Mouse (Mus musculus): ENCODE measurements around the gene Ap1g1.
"Not testable (repeated sequence)": the region's sequence is repeated elsewhere in the genome, so short reads cannot be mapped to it uniquely, and the experiment has no call there.

Ap1g1 gene

GRCm38 (mm10) chr8:109866690-109867089, 88.3 kb downstream of the Ap1g1 start:
- no peak for DNase-seq (ENCODE audit: low spot score)

- DNase-seq (ENCODE audit: low spot score) = peak; percentile 96
These were observed 89.8 kb downstream of the Ap1g1 start, which contains the start of gene Phlpp2 for GRCm38 (mm10) chr8:109868003-109868679. Gene Phlpp2, plus strand, starts transcription at chr8:109868542.

- peak; percentile 63 for DNase-seq (ENCODE audit: low spot score)
These were observed 90.5 kb downstream of the Ap1g1 start for GRCm38 (mm10) chr8:109868680-109869361.

- no peak for DNase-seq (ENCODE audit: low spot score)
These were observed 92.7 kb downstream of the Ap1g1 start for GRCm38 (mm10) chr8:109871056-109871455.

- DNase-seq (ENCODE audit: low spot score) = not testable (repeated sequence)
These were observed 95.4 kb downstream of the Ap1g1 start for GRCm38 (mm10) chr8:109873800-109874199.

- DNase-seq (ENCODE audit: low spot score) = no peak
These were observed 101.8 kb downstream of the Ap1g1 start for GRCm38 (mm10) chr8:109880012-109880662.

DNA sequence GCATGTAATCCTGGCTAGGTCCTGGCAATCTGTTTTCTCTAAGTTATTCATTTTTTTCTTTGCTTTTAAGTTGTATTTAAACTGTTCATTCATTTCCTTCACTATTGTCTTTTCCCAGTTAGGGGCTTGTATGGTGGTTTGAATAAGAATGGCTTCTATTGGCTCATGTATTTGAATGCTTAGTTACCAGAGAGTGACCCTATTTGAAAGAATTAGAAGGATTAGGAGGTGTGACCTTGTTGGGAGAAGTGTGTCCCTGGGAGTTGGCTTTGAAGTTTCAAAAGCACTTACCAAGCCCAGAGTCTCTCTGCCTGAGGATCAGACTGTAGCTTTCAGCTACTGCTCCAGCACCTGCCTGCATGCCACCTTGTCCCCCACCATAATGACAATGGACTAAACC, 106.9 kb downstream of the Ap1g1 start:
- no peak for DNase-seq (ENCODE audit: low spot score)

DNA sequence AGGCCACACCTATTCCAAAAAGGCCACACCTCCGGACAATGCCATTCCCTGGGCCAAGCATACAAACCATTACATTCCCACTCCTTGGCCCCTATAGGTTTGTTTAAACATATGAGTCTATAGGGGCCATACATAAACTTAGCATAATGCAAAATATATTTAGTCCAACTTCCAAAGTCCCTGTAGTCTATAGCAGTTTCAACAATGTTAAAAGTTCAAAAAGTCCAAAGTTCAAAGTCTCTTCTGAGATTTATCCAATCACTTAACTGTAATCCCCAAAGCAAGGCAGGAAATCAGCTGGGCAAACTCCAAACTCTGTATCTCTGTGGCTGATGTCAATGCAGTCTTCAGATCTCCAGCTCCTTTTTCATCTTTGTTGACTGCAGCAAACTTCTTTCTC, 110.9 kb downstream of the Ap1g1 start:
- no peak for DNase-seq (ENCODE audit: low spot score)

DNA sequence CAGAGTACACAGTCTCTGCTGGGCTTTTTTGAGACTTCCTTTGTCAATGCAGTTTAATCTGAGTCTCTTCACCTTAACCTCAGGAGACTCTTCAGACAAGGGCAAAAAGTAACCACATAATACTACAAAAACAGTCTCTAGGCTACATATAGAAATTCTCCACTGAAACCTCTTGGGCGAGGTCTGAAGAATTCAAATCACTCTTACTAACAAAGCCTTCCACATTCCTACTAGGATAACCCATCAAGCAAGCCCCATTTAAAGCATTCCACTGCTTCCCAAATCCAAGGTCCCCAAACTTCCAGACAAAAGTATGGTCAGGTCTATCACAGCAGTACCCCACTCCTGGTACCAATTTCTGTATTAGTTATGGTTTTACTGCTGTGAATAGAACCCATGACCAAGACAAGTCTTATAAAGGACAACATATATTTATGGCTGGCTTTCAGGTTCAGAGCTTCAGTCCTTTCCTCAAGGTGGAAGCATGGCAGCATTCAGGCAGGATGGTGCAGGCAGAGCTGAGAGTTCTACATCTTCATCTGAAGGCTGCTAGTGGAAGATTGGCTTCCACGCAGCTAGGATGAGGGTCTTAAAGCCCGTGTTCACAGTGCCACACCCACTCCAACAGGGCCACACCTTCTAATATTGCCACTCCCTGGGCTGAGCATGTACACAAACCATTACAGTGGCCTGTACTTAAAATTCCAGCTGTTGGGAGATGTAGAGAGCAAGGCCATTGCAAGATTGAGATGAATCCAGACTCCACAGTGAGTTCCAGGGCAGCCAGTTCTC, 112.6 kb downstream of the Ap1g1 start:
- no peak for DNase-seq (ENCODE audit: low spot score)

DNA sequence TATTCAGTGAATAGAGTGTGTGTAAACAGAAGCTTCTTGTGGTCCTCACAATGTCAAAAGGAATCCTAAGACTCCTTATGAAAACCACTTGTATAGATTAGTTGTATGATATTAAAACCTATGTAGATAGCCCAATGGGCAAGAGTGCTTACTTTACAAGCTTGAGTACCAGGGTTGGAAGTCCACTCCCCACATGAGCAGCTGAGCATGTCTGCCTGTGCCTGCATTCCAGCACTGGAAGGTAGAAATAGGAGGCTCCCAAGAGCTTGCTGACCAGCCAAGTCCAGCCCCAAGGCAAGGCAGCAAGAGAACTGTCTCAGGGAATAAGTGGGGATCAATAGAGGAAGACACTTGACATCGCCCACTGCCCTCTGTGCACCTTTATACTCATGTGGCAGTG, 116.3 kb downstream of the Ap1g1 start:
- DNase-seq (ENCODE audit: low spot score) = no peak

DNA sequence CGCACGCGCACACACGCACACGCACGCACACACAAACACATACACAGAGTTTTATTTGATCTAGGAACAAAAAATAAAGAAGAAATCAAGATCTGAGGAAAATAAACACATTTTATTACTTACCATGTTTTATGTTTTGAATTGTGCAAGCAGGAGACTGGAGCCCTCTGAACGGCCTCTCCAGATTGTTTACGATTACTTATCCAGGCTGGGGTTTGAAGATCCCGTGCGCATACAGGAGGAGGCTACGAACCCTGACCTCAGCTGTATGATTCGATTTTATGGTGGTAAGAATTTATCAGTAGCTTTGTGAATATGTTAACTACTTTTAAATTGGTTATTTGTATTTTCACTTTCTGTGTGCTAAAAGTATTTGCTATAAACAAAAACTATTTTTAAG, 117.0 kb downstream of the Ap1g1 start:
- DNase-seq (ENCODE audit: low spot score) = no peak

DNA sequence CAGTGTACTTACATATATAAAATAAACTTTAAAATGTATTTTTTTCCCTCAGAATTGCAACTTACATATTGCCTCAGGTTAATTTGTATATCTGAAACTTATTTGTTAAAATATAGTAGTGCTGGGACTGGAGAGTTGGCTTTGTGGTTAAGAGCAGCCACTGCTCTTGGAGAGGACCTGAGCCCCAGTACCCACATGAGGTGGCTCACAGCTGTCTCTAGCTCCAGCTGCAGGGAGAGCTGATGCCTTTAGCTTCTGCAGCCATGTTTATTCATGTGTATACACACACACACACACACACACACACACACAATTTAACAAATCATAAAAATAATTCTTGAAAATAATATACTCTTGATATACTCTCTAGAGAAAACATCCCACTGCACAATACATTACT, 124.0 kb downstream of the Ap1g1 start:
- DNase-seq (ENCODE audit: low spot score) = no peak

GRCm38 (mm10) chr8:109903909-109904469, 125.6 kb downstream of the Ap1g1 start:
- DNase-seq (ENCODE audit: low spot score) = no peak

DNA sequence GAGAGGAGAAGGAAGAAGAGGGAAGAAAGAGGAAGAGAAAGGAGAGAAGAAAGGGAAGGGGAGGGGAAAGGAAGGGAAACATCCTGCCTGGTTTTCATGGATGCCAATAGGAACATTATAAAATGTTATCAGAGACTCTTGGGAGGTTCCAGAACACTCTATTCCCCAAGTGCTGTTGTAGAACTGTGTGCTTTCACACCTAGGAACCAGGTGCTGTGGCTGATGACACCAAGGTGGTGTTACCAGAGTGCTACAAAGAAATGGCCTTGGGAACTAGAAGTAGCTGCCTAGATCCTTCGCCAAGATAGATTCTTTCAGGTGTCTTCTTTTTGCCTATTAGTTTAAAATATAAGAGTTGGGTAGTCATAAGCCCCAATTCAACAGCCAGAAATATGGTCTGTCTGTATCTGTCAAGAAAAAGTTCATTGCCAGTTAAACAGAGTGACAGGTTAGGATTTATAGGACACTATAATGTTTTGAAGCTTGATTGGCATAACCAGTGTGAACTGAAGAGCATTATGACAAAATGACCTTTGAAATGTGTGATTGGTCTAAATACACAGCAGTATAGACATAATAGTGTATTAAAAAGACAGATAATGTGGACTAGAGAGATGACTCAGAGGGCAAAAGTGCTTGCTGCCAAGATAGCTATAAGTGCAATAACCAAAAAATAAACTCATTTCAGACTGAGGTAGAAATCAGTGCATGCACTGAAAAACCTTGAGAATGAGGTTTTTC, 126.7 kb downstream of the Ap1g1 start:
- no peak for DNase-seq (ENCODE audit: low spot score)

DNA sequence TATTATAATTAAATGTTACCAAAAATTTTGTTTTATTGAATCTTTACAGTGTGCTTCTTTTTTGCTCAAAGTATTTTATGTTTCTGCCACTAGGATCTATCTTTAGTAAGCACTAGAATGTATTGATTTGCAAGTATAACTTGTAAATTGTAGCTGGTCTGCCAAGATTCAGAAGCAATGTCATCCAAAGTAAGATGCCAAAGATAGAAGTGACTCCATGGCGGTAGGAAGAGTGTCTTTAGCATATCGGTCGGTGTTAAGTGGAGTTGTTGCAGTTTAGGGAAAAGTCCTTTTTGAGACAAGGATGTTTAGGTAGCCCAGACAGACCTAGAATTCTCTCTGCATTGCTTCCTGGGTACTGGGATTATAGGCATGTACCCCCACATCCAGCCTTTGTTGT, 128.6 kb downstream of the Ap1g1 start:
- no peak for DNase-seq (ENCODE audit: low spot score)

- no peak for DNase-seq (ENCODE audit: low spot score)
These were observed 129.0 kb downstream of the Ap1g1 start for GRCm38 (mm10) chr8:109907376-109907775.
